Mouse (Mus musculus) CH12.LX (cell line): Measurements from ENCODE around the gene Tub. TPM values are rescaled to one million over a fixed set of nuclear protein-coding genes. Genes with fewer than 3 reads are reported as not detected.

Source experiments
- DNase-seq: peaks from one replicate; pipeline ENCODE4 v3.0.0-alpha.2; 2013; ENCODE audit errors: extremely low read depth
- H3K27ac ChIP-seq: 2 replicates; pipeline ENCODE4 v1.5.1; 2012; ENCODE audit warnings: low read depth, mild to moderate bottlenecking, control low read depth, moderate library complexity; ENCODE audit not compliant: insufficient read depth
- H3K27me3 ChIP-seq: replicated peaks from 2 replicates; pipeline ENCODE3; 2012; ENCODE audit warnings: inconsistent platforms
- H3K36me3 ChIP-seq, 2 experiments: replicated peaks in 1 of 2; 2 replicates each; pipeline versions ENCODE3 to v1.6.1; 2012; ENCODE audit warnings: inconsistent platforms in 1 of 2, low read length in 1 of 2, mild to moderate bottlenecking in 1 of 2, mixed read lengths in 1 of 2, moderate library complexity in 1 of 2; ENCODE audit not compliant: control insufficient read depth in 1 of 2, insufficient read depth in 1 of 2
- H3K4me1 ChIP-seq, 2 experiments: 2 replicates each; pipeline ENCODE4 v1.6.1; 2012; ENCODE audit warnings: inconsistent platforms in 1 of 2, moderate library complexity in 1 of 2; ENCODE audit not compliant: insufficient read depth in 2 of 2, control insufficient read depth in 1 of 2
- H3K4me2 ChIP-seq: 2 replicates; pipeline ENCODE4 v1.6.1; 2012; ENCODE audit warnings: low read depth, mild to moderate bottlenecking, control low read depth; ENCODE audit not compliant: poor library complexity, insufficient read depth, severe bottlenecking
- H3K4me3 ChIP-seq, 3 experiments: fragments of 150-350 bp in 1 of 3; sonication (generic) in 1 of 3; replicated peaks in 1 of 3; 2 replicates each; pipeline versions ENCODE3 to v1.5.1; 2011 to 2012; ENCODE audit warnings: low read depth in 2 of 3, low read length in 2 of 3, mild to moderate bottlenecking in 2 of 3, moderate library complexity in 2 of 3, control low read depth in 1 of 3, improper control_type of control experiment in 1 of 3, inconsistent platforms in 1 of 3, mixed read lengths in 1 of 3; ENCODE audit not compliant: poor library complexity in 1 of 3
- H3K79me2 ChIP-seq: replicated peaks from 2 replicates; pipeline ENCODE4 v1.6.1; 2012; ENCODE audit warnings: mild to moderate bottlenecking, moderate library complexity; ENCODE audit not compliant: control insufficient read depth, poor library complexity, insufficient read depth, severe bottlenecking; ENCODE audit errors: extremely low read depth
- H3K9ac ChIP-seq: 2 replicates; pipeline ENCODE4 v1.6.1; 2012; ENCODE audit warnings: low read depth, mild to moderate bottlenecking, control low read depth, moderate library complexity; ENCODE audit not compliant: insufficient read depth
- H3K9me3 ChIP-seq: replicated peaks from 2 replicates; pipeline ENCODE3; 2012; ENCODE audit warnings: low read length, inconsistent platforms, mixed read lengths
- BHLHE40 ChIP-seq: IDR thresholded peaks from 2 replicates; pipeline ENCODE4 v1.6.1; 2011; ENCODE audit warnings: mild to moderate bottlenecking, low read depth, low read length, improper control_type of control experiment
- CTCF ChIP-seq, 2 experiments: IDR thresholded peaks in 1 of 2; conservative IDR thresholded peaks in 1 of 2; 2 replicates each; pipeline ENCODE4 v1.5.1; 2011 to 2012; ENCODE audit warnings: low read depth in 2 of 2, low read length in 2 of 2, improper control_type of control experiment in 1 of 2, inconsistent platforms in 1 of 2, mild to moderate bottlenecking in 1 of 2, moderate library complexity in 1 of 2
- ELF1 ChIP-seq: IDR thresholded peaks from 2 replicates; pipeline ENCODE4 v1.6.1; 2014; ENCODE audit warnings: low read depth, mild to moderate bottlenecking, inconsistent platforms, low read length, improper control_type of control experiment
- GABPA ChIP-seq: IDR thresholded peaks from 2 replicates; pipeline ENCODE4 v1.6.1; 2012; ENCODE audit warnings: low read depth, low read length, improper control_type of control experiment, inconsistent platforms; ENCODE audit not compliant: insufficient replicate concordance
- JUND ChIP-seq: conservative IDR thresholded peaks from 2 replicates; pipeline ENCODE4 v1.6.1; 2011; ENCODE audit warnings: low read depth, low read length, improper control_type of control experiment
- MEF2A ChIP-seq: IDR thresholded peaks from 2 replicates; pipeline ENCODE4 v1.6.1; 2014; ENCODE audit warnings: low read depth, mild to moderate bottlenecking, inconsistent platforms, low read length, improper control_type of control experiment, borderline replicate concordance
- POLR2A ChIP-seq: IDR thresholded peaks from 2 replicates; pipeline ENCODE4 v1.6.1; 2011; ENCODE audit warnings: low read depth, mild to moderate bottlenecking, improper control_type of control experiment, low read length
- POLR2AphosphoS2 ChIP-seq: IDR thresholded peaks from 2 replicates; pipeline ENCODE4 v1.6.1; 2011; ENCODE audit warnings: low read depth, low read length, improper control_type of control experiment
- RAD21 ChIP-seq: IDR thresholded peaks from 2 replicates; pipeline ENCODE4 v1.6.1; 2011; ENCODE audit warnings: low read depth, mild to moderate bottlenecking, low read length, improper control_type of control experiment, moderate library complexity
- RCOR1 ChIP-seq: conservative IDR thresholded peaks from 2 replicates; pipeline ENCODE4 v1.6.1; 2012; ENCODE audit warnings: low read depth, mild to moderate bottlenecking, inconsistent platforms, low read length, improper control_type of control experiment
- SMC3 ChIP-seq: IDR thresholded peaks from 2 replicates; pipeline ENCODE4 v1.6.1; 2011; ENCODE audit warnings: low read depth, low read length, improper control_type of control experiment
- TBP ChIP-seq: conservative IDR thresholded peaks from 2 replicates; pipeline ENCODE4 v1.6.1; 2011; ENCODE audit warnings: low read depth, low read length, improper control_type of control experiment
- TCF12 ChIP-seq: IDR thresholded peaks from 2 replicates; pipeline ENCODE4 v1.6.1; 2014; ENCODE audit warnings: low read depth, mild to moderate bottlenecking, inconsistent platforms, low read length, improper control_type of control experiment
- USF1 ChIP-seq: IDR thresholded peaks from 2 replicates; pipeline ENCODE4 v1.6.1; 2014; ENCODE audit warnings: low read depth, mild to moderate bottlenecking, inconsistent platforms, low read length, improper control_type of control experiment
- ZC3H11A ChIP-seq: IDR thresholded peaks from 2 replicates; pipeline ENCODE4 v1.6.1; 2012; ENCODE audit warnings: low read depth, mild to moderate bottlenecking, inconsistent platforms, low read length, improper control_type of control experiment
- dilution Hi-C: fragments of 300-500 bp; cut with MboI; formaldehyde crosslinking; loops from 2 replicates; pipeline ENCODE4 v1.14.3; 2020; ENCODE audit warnings: low sequenced_read_pairs; ENCODE audit not compliant: extremely low pct_unique_long_range_greater_than_20kb, extremely low pct_ligation_motif_present
- in situ Hi-C: fragments of 300-500 bp; cut with MboI; formaldehyde crosslinking; loops from 3 replicates; pipeline ENCODE4 v1.14.3; 2019; ENCODE audit warnings: low sequenced_read_pairs, low pct_ligation_motif_present, low pct_unique_long_range_greater_than_20kb, mixed read lengths
- polyA plus RNA-seq: library from polyadenylated mRNA; unstranded; fragments of >175 nt; gene quantifications from 2 replicates; pipeline ENCODE4 v1.2.1, GENCODE M21; 2012; ENCODE audit warnings: low read depth; ENCODE audit not compliant: insufficient read length
- total RNA-seq, 2 experiments: library from RNA; depleted of rRNA; stranded (reverse); fragments of 300-350 nt in 1 of 2; fragments of >200 nt in 1 of 2; gene quantifications; 2 replicates each; pipeline ENCODE4 v1.2.3; 2012 to 2014

Gene Tub
- total and polyA plus RNA-seq, 3 experiments, result 0.13 TPM; not detected in 2

DNA sequence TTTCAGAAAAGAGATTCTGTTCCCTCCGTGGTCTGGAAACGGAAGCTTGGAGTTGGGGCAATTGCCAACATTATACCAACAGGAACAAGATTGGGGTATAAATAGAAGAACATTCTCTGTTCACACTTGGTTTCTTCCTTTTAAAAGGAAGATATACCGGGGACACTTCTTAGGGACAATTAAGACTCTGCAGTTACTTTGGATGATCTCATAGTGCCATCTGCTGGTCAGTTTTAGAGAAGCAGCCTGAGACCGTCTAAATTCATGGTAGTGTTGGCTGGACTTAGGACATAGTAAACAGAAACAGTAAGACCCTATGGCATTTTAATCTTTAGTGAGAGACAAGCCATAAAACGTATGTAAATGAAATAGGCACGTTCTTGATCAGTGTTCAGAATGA is 78.1 kb downstream of the Tub start:
- Histone ChIP-seq H3K79me2 (no peaks in the 10 kb centered on the region), H3K27ac (no peak overlapping the region), H3K4me1 (no peaks in the 10 kb centered on the region), H3K4me2 (no peak overlapping the region)
- dilution Hi-C loops, result no loop called here
- DNase-seq, result peak; percentile 42
- TF ChIP-seq POLR2A, result no peak
- TF ChIP-seq CTCF (conservative IDR thresholded peaks at IDR 0.05 in 1 of 2, IDR thresholded peaks at IDR 0.05 in 1 of 2; ENCODE audit: low read depth in 2 of 2, low read length in 2 of 2), result peak; percentile 32 to 83; a peak in 3 of 4 replicates
- TF ChIP-seq SMC3, result peak; percentile 48
- TF ChIP-seq RAD21, result peak; percentile 87
- TF ChIP-seq, all 38 proteins: peak for 3
- Histone ChIP-seq H3K4me3 (no peak overlapping the region), H3K9ac (no peak overlapping the region), H3K27me3 (peaks cover 44% of the 10 kb centered on the region), H3K36me3 (no peaks in the 10 kb centered on the region), H3K9me3 (peaks cover 5% of the 10 kb centered on the region)
- in situ Hi-C loops, result loop anchor here (10.0 kb wide), 1 partner anchor 213 kb away; no protein-coding TSS in a partner anchor

DNA sequence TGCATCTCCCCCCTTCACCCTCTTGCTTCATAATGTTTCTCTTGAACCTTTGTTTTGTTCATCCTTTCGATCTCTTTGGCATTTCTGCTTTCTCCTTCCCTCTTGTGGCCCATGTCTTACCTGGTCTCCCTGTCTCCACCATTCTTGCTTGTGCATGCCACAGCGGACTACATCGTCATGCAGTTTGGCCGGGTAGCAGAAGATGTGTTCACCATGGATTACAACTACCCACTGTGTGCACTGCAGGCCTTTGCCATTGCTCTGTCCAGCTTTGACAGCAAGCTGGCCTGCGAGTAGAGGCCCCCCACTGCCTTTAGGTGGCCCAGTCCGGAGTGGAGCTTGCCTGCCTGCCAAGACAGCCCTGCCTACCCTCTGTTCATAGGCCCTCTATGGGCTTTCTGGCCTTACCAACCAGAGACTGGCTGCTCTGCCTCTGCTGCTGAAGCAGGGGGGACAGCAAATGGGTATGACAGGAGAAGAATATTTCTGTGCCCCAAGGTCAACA is 79.9 kb downstream of the Tub start:
- Histone ChIP-seq H3K4me3 (no peak overlapping the region), H3K9ac (no peak overlapping the region), H3K36me3 (no peaks in the 10 kb centered on the region), H3K79me2 (no peaks in the 10 kb centered on the region), H3K4me1 (no peaks in the 10 kb centered on the region), H3K27me3 (peaks cover 49% of the 10 kb centered on the region), H3K27ac (no peak overlapping the region), H3K4me2 (no peak overlapping the region), H3K9me3 (peaks cover 5% of the 10 kb centered on the region)
- no peak for TF ChIP-seq JUND
- no peak for TF ChIP-seq GABPA
- no peak for TF ChIP-seq TCF12
- no peak for TF ChIP-seq CTCF (conservative IDR thresholded peaks at IDR 0.05 in 1 of 2, IDR thresholded peaks at IDR 0.05 in 1 of 2; ENCODE audit: low read depth in 2 of 2, low read length in 2 of 2)
- TF ChIP-seq SMC3, result no peak
- no peak for TF ChIP-seq RCOR1
- TF ChIP-seq POLR2AphosphoS2, result no peak
- TF ChIP-seq ELF1, result no peak
- TF ChIP-seq MEF2A, result no peak
- no peak for DNase-seq
- dilution Hi-C loops (no loop called here), in situ Hi-C loops (loop anchor here (10.0 kb wide), 1 partner anchor 215 kb away; no protein-coding TSS in a partner anchor)

DNA sequence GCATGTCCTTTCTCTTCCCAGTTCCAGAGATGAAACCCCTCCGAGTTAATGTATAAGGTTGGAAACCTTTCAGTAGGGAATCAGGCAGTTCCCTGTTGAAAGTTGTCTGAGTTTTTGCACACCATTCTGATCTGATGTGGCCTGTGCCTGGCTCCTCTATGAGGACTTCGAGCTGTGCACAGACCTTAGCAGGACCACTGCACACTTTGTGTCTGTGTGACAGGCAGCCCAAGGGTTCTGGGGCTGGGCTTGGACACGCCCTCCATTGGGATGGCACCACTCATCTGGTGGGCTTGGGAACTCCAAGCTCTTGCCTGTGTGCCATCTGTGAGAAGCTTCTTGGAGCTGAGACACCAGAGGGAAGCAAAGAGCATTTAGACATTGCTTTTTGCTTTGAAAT is 81.2 kb downstream of the Tub start:
- H3K9me3 ChIP-seq, result no peaks in the 10 kb centered on the region
- no peaks in the 10 kb centered on the region for H3K79me2 ChIP-seq
- no peak overlapping the region for H3K4me2 ChIP-seq
- no peaks in the 10 kb centered on the region for H3K36me3 ChIP-seq
- H3K27me3 ChIP-seq, result peaks cover 53% of the 10 kb centered on the region
- no peak overlapping the region for H3K4me3 ChIP-seq
- no peak for DNase-seq
- no peak overlapping the region for H3K9ac ChIP-seq
- H3K4me1 ChIP-seq, result no peaks in the 10 kb centered on the region
- dilution Hi-C loops (no loop called here), in situ Hi-C loops (no loop called here)
- TF ChIP-seq ZC3H11A (no peak), TBP (no peak), BHLHE40 (no peak), SMC3 (no peak), USF1 (no peak)
- no peak overlapping the region for H3K27ac ChIP-seq
